Mouse (Mus musculus) olfactory bulb, adult 2 months (tissue): Measurements from ENCODE around the gene Fbxo44. TPM values are rescaled to one million over a fixed set of nuclear protein-coding genes. Genes with fewer than 3 reads are reported as not detected.
"Not testable (repeated sequence)": the region's sequence is repeated elsewhere in the genome, so short reads cannot be mapped to it uniquely, and the experiment has no call there.

ENCODE experiments used
- H3K27ac ChIP-seq: fragments of 200-500 bp; 2 replicates; pipeline ENCODE4 v1.5.1; 2012; ENCODE audit warnings: low read depth, low read length; ENCODE audit not compliant: insufficient read depth
- H3K4me1 ChIP-seq: fragments of 200-500 bp; 2 replicates; pipeline ENCODE4 v1.6.1; 2012; ENCODE audit warnings: low read length; ENCODE audit not compliant: control insufficient read depth, insufficient read depth
- H3K4me3 ChIP-seq: fragments of 200-500 bp; 2 replicates; pipeline ENCODE4 v1.5.1; 2012; ENCODE audit warnings: mild to moderate bottlenecking, low read depth, low read length, moderate library complexity; ENCODE audit not compliant: insufficient read depth
- CTCF ChIP-seq: fragments of 200-500 bp; IDR thresholded peaks from 2 replicates; pipeline ENCODE4 v1.5.1; 2012; ENCODE audit warnings: low read depth, mild to moderate bottlenecking, low read length, moderate library complexity; ENCODE audit not compliant: insufficient read depth
- POLR2A ChIP-seq: fragments of 200-500 bp; IDR thresholded peaks from 2 replicates; pipeline ENCODE4 v1.6.1; 2012; ENCODE audit warnings: mild to moderate bottlenecking, low read depth, low read length, moderate library complexity; ENCODE audit not compliant: insufficient read depth
- WGBS: fragments of 180-500 bp; shearing (Covaris S2); methylation state at CpG from one replicate; pipeline ENCODE4 v1.1.7; 2018; 5-methylcytosine and 5-hydroxymethylcytosine counted together
- polyA plus RNA-seq: library from polyadenylated mRNA; stranded (reverse); fragments of >200 nt; gene quantifications from 2 replicates; pipeline ENCODE4 v1.2.4, GENCODE M21; 2012; ENCODE audit warnings: low replicate concordance; ENCODE audit not compliant: missing spikeins, insufficient read depth, insufficient read length

The Fbxo44 gene
- polyA plus RNA-seq, 1 experiment, result not detected

- TF ChIP-seq CTCF, result no peak
- TF ChIP-seq POLR2A, result no peak
- 34% methylated on average over 9 of the region's 9 CpGs for WGBS
- H3K4me1 ChIP-seq, result peaks cover 5% of the 10 kb centered on the region; the same call in 1 of the 2 replicates
- no peak overlapping the region for H3K27ac ChIP-seq
- H3K4me3 ChIP-seq, result no peak overlapping the region
Measured at GRCm38 (mm10) chr4:148184564-148184963, 24.3 kb upstream of the Fbxo44 start.

- no peak for TF ChIP-seq POLR2A
- no peak for TF ChIP-seq CTCF
- 18% methylated on average over 8 of the region's 8 CpGs for WGBS
- no peak overlapping the region for H3K4me3 ChIP-seq
- peaks cover 5% of the 10 kb centered on the region; the same call in 1 of the 2 replicates for H3K4me1 ChIP-seq
- no peak overlapping the region for H3K27ac ChIP-seq
Measured at GRCm38 (mm10) chr4:148182363-148182762, 22.1 kb upstream of the Fbxo44 start.

- WGBS, result 75% methylated on average over 12 of the region's 12 CpGs
- no peak overlapping the region for H3K27ac ChIP-seq
- H3K4me1 ChIP-seq, result peaks cover 5% of the 10 kb centered on the region; the same call in 1 of the 2 replicates
- no peak overlapping the region for H3K4me3 ChIP-seq
- TF ChIP-seq POLR2A (no peak), CTCF (no peak)
Measured at GRCm38 (mm10) chr4:148181483-148181882, 21.2 kb upstream of the Fbxo44 start.

- Histone ChIP-seq H3K27ac (no peak overlapping the region), H3K4me3 (no peak overlapping the region), H3K4me1 (peaks cover 12% of the 10 kb centered on the region)
- TF ChIP-seq POLR2A (no peak), CTCF (no peak)
Measured at GRCm38 (mm10) chr4:148177716-148178115, 17.4 kb upstream of the Fbxo44 start.

- H3K4me1 ChIP-seq, H3K4me3 ChIP-seq, H3K27ac ChIP-seq: not testable (repeated sequence)
- 79% methylated on average over 5 of the region's 6 CpGs for WGBS
Measured at GRCm38 (mm10) chr4:148176603-148177002, 16.3 kb upstream of the Fbxo44 start.

GRCm38 (mm10) chr4:148174495-148174862, 14.2 kb upstream of the Fbxo44 start:
- H3K4me1 ChIP-seq, result peaks cover 8% of the 10 kb centered on the region
- TF ChIP-seq POLR2A (no peak), CTCF (no peak)
- 31% methylated on average over 12 of the region's 12 CpGs for WGBS
- H3K27ac ChIP-seq, result no peak overlapping the region
- no peak overlapping the region for H3K4me3 ChIP-seq

GRCm38 (mm10) chr4:148173811-148174494, 13.7 kb upstream of the Fbxo44 start:
- Histone ChIP-seq H3K4me3 (peak overlapping the region; percentile 25), H3K27ac (no peak overlapping the region), H3K4me1 (peaks cover 8% of the 10 kb centered on the region)
- TF ChIP-seq CTCF (no peak), POLR2A (no peak)
- 4% methylated on average over 30 of the region's 30 CpGs for WGBS

GRCm38 (mm10) chr4:148171261-148171660, 11.0 kb upstream of the Fbxo44 start:
- no peak for TF ChIP-seq CTCF
- TF ChIP-seq POLR2A, result no peak
- Histone ChIP-seq H3K4me3 (no peak overlapping the region), H3K27ac (no peak overlapping the region), H3K4me1 (peaks cover 16% of the 10 kb centered on the region)
- WGBS, result 67% methylated on average over 3 of the region's 3 CpGs

- Histone ChIP-seq H3K4me1 (peaks cover 20% of the 10 kb centered on the region), H3K4me3 (no peak overlapping the region), H3K27ac (no peak overlapping the region)
- TF ChIP-seq POLR2A (no peak), CTCF (peak; percentile 92)
- 8% methylated on average over 2 of the region's 2 CpGs for WGBS
Measured at GRCm38 (mm10) chr4:148170842-148171241, 10.6 kb upstream of the Fbxo44 start.

- no peak for TF ChIP-seq CTCF
- 42% methylated on average over 15 of the region's 15 CpGs for WGBS
- Histone ChIP-seq H3K27ac (no peak overlapping the region), H3K4me1 (peaks cover 29% of the 10 kb centered on the region), H3K4me3 (no peak overlapping the region)
Measured at GRCm38 (mm10) chr4:148169586-148169985, 9.3 kb upstream of the Fbxo44 start.
